30 mouse cellular contexts compared by ENCODE assay signal in the genomic region with DNA sequence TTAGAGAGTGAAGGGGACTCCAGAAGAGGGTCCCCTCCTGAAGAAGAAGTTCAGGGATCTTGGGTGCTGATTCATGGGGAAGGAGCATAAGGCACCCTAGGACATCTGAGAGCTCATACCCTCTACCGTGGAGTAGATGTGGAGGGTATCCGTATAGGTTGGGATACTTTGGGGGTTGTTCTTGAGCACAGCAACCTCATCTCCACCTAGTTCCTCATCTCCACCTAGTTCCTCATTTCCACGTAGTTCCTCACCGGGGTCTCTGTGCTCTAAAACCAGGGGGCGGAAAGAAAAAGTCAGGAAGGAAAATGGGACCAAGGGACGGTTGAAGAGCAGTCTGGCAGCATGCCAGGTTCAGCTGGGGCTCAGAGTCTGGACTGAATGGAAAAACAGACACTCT. TPM values are rescaled to one million over a fixed set of nuclear protein-coding genes. Genes with fewer than 3 reads are reported as not detected.
"Had no signal": no experiment of that assay in that cellular context is flagged by ENCODE, and none has a peak within 500 bp of the region (broad histone marks: within the 10 kb centered on the region; RNA-seq: fewer than 3 reads in every experiment).

No protein-coding gene starts in this region.

- ATAC-seq: liver, postnatal 0 days; midbrain, embryonic 16.5 days had no signal

- H3K4me2 ChIP-seq: liver, embryonic 15.5 days; midbrain, embryonic 12.5 days; neural tube, embryonic 13.5 days; neural tube, embryonic 15.5 days; stomach, embryonic 15.5 days had no signal

- H3K4me1 ChIP-seq: liver, embryonic 15.5 days; midbrain, embryonic 10.5 days; midbrain, embryonic 12.5 days; neural tube, embryonic 13.5 days; neural tube, embryonic 15.5 days; stomach, embryonic 15.5 days had no signal

- H3K4me3 ChIP-seq: liver, embryonic 15.5 days; midbrain, embryonic 10.5 days; midbrain, embryonic 12.5 days; myocyte; neural tube, embryonic 13.5 days; neural tube, embryonic 15.5 days; stomach, embryonic 15.5 days had no signal

- DNase-seq: liver, postnatal 0 days; lung, adult 2 months; lung, postnatal 14 days; lung, postnatal 36 days; midbrain, embryonic 14.5 days; retina, postnatal 1 day; right cerebral cortex, adult 18-20 months; right cerebral cortex, postnatal 25 days; right cerebral cortex, postnatal 4 days; thymus, adult 2 months; thymus, postnatal 25 days; thymus, postnatal 4 days had no signal

- H3K27me3 ChIP-seq: liver, embryonic 15.5 days; midbrain, embryonic 12.5 days; neural tube, embryonic 13.5 days; neural tube, embryonic 15.5 days; stomach, embryonic 15.5 days had no signal

- H3K9me3 ChIP-seq: liver, embryonic 15.5 days; midbrain, embryonic 10.5 days; midbrain, embryonic 12.5 days; neural tube, embryonic 13.5 days; neural tube, embryonic 15.5 days; stomach, embryonic 15.5 days had no signal

- H3K27ac ChIP-seq: liver, embryonic 15.5 days; macrophage; midbrain, embryonic 10.5 days; midbrain, embryonic 12.5 days; neural tube, embryonic 13.5 days; neural tube, embryonic 15.5 days; stomach, embryonic 15.5 days; stomach, postnatal 0 days had no signal

- H3K9ac ChIP-seq: liver, embryonic 15.5 days; liver, postnatal 0 days; midbrain, embryonic 12.5 days; neural tube, embryonic 13.5 days; neural tube, embryonic 15.5 days; stomach, embryonic 15.5 days had no signal

- H3K36me3 ChIP-seq: liver, embryonic 15.5 days; midbrain, embryonic 10.5 days; midbrain, embryonic 12.5 days; neural tube, embryonic 13.5 days; neural tube, embryonic 15.5 days; stomach, embryonic 15.5 days had no signal

RNA-seq across cellular contexts. Expression of a gene that starts 4.0 kb away (rescaled TPM):
- total RNA-seq: megakaryocyte, adult 5-6 weeks; megakaryocyte-erythroid progenitor cell, adult 5-6 weeks had no signal
- polyA plus RNA-seq: liver, embryonic 15.5 days; liver, postnatal 0 days; lung, embryonic 16.5 days; macrophage; midbrain, embryonic 10.5 days; midbrain, embryonic 12.5 days; midbrain, embryonic 14.5 days; midbrain, embryonic 16.5 days; myocyte; neural tube, embryonic 11.5 days; neural tube, embryonic 13.5 days; neural tube, embryonic 15.5 days; small intestine, adult 2 months; spleen, adult 2 months; testis, adult 2 months; urinary bladder, adult 2 months had no signal

RNA-seq across cellular contexts. Expression of a gene that starts 38.7 kb away (rescaled TPM):
- total RNA-seq: megakaryocyte, adult 5-6 weeks; megakaryocyte-erythroid progenitor cell, adult 5-6 weeks had no signal
- polyA plus RNA-seq: liver, embryonic 15.5 days; liver, postnatal 0 days; lung, adult 2 months; macrophage; midbrain, embryonic 10.5 days; myocyte; neural tube, embryonic 11.5 days; small intestine, adult 2 months; spleen, adult 2 months; stomach, embryonic 15.5 days; stomach, postnatal 0 days had no signal
